23 mouse cellular contexts compared by ENCODE assay signal in genomic region chr19:32239459-32239792, GRCm38 (mm10).
DNase-seq lines count a peak whose midpoint lies in the region; ATAC-seq and TF ChIP-seq lines count a peak whose summit lies in the region.
"Had no signal": no experiment of that assay in that cellular context is flagged by ENCODE, and none has a peak within 500 bp of the region (broad histone marks: within the 10 kb centered on the region; RNA-seq: fewer than 3 reads in every experiment).

No protein-coding gene starts in this region.

- H3K4me2 ChIP-seq in liver, embryonic 16.5 days (ENCODE audit: low read depth, low read length) = peak overlapping the region; percentile 64
- H3K4me2 ChIP-seq: heart, embryonic 15.5 days; midbrain, embryonic 12.5 days; neural tube, embryonic 13.5 days had no signal

- H3K9me3 ChIP-seq in erythroblast, embryonic 14.5 days (ENCODE audit: control insufficient read depth, low read length) = no peaks in the 10 kb centered on the region
- H3K9me3 ChIP-seq in liver, embryonic 16.5 days (replicated peaks; ENCODE audit: control insufficient read depth, low read length) = no peaks in the 10 kb centered on the region
- no peaks in the 10 kb centered on the region for H3K9me3 ChIP-seq in forebrain, embryonic 10.5 days
- H3K9me3 ChIP-seq: heart, embryonic 15.5 days; limb, embryonic 10.5 days; midbrain, embryonic 12.5 days; neural tube, embryonic 13.5 days had no signal

- H3K4me1 ChIP-seq in erythroblast, embryonic 14.5 days (ENCODE audit: control insufficient read depth) = peaks cover 81% of the 10 kb centered on the region
- peaks cover 35% of the 10 kb centered on the region for H3K4me1 ChIP-seq in spleen, adult 2 months (ENCODE audit: control insufficient read depth, insufficient read depth, insufficient read length)
- H3K4me1 ChIP-seq in liver, embryonic 16.5 days (ENCODE audit: control insufficient read depth, low read depth, low read length) = peaks cover 40% of the 10 kb centered on the region
- H3K4me1 ChIP-seq in kidney, adult 2 months (ENCODE audit: control insufficient read depth, insufficient read depth, low read length) = peaks cover 13% of the 10 kb centered on the region
- H3K4me1 ChIP-seq in forebrain, embryonic 10.5 days = peaks cover 10% of the 10 kb centered on the region
- H3K4me1 ChIP-seq: midbrain, embryonic 12.5 days had no signal

- no peak for DNase-seq in spleen, adult 2 months (ENCODE audit: low read depth in 1 of 2, low spot score in 2 of 2)
- DNase-seq in spleen, postnatal 36 days (ENCODE audit: low spot score in 2 of 2) = no peak
- DNase-seq in layer of hippocampus, postnatal 25 days (ENCODE audit: extremely low spot score in 1 of 2, low spot score in 1 of 2) = no peak
- DNase-seq in kidney, adult 2 months = no peak
- DNase-seq in forebrain, embryonic 10.5 days (ENCODE audit: extremely low spot score, low spot score) = no peak
- DNase-seq: adrenal gland, adult 2 months; cerebellum, adult 9-10 months; lung, adult 18-20 months; lung, postnatal 36 days; right cerebral cortex, adult 18-20 months; thymus, postnatal 36 days had no signal

- H3K27ac ChIP-seq in spleen, adult 2 months (ENCODE audit: insufficient read depth, low read length) = peak overlapping the region; percentile 78; the same call in 1 of the 2 replicates
- H3K27ac ChIP-seq in liver, embryonic 16.5 days (ENCODE audit: low read length) = peak overlapping the region; percentile 97
- no peak overlapping the region for H3K27ac ChIP-seq in kidney, adult 2 months (ENCODE audit: insufficient read depth, low read depth, low read length)
- H3K27ac ChIP-seq in forebrain, embryonic 10.5 days = no peak overlapping the region
- H3K27ac ChIP-seq: hindbrain, postnatal 0 days; kidney, postnatal 0 days; limb, embryonic 10.5 days; midbrain, embryonic 12.5 days; neural tube, embryonic 13.5 days had no signal

- no peak for ATAC-seq in erythroblast, adult 5-6 weeks (replicated peaks; ENCODE audit: low FRiP score, poor library complexity, severe bottlenecking)
- no peak for ATAC-seq in liver, embryonic 16.5 days (ENCODE audit: low read depth)
- ATAC-seq: CD4-positive, CD25-positive, alpha-beta regulatory T cell, adult 4 months; forebrain, embryonic 16.5 days; hindbrain, postnatal 0 days; intestine, postnatal 0 days had no signal

- H3K4me3 ChIP-seq in erythroblast, embryonic 14.5 days (replicated peaks) = peak overlapping the region; percentile 77
- H3K4me3 ChIP-seq in spleen, adult 2 months (ENCODE audit: extremely low read depth, insufficient read depth, insufficient read length) = no peak overlapping the region
- peak overlapping the region; percentile 75 for H3K4me3 ChIP-seq in liver, embryonic 16.5 days (ENCODE audit: low read depth, low read length)
- H3K4me3 ChIP-seq in kidney, adult 2 months (ENCODE audit: insufficient read depth, low read depth, low read length) = no peak overlapping the region
- H3K4me3 ChIP-seq in forebrain, embryonic 10.5 days = no peak overlapping the region
- H3K4me3 ChIP-seq: heart, embryonic 15.5 days; limb, embryonic 10.5 days; midbrain, embryonic 12.5 days; neural tube, embryonic 13.5 days had no signal

- no peak for TF ChIP-seq POLR2A in spleen, adult 2 months (IDR thresholded peaks at IDR 0.05; ENCODE audit: low read depth, low read length)
- no peak for TF ChIP-seq POLR2A in kidney, adult 2 months (IDR thresholded peaks at IDR 0.05; ENCODE audit: low read depth, low read length)

- no peaks in the 10 kb centered on the region for H3K27me3 ChIP-seq in erythroblast, embryonic 14.5 days (ENCODE audit: control insufficient read depth)
- H3K27me3 ChIP-seq in spleen, adult 2 months (ENCODE audit: control insufficient read depth, insufficient read depth, low read length) = no peaks in the 10 kb centered on the region
- no peaks in the 10 kb centered on the region for H3K27me3 ChIP-seq in liver, embryonic 16.5 days (ENCODE audit: control insufficient read depth, insufficient read depth, low read depth, low read length)
- H3K27me3 ChIP-seq in kidney, adult 2 months (replicated peaks; ENCODE audit: control insufficient read depth, insufficient read depth, low read length) = no peaks in the 10 kb centered on the region
- no peaks in the 10 kb centered on the region for H3K27me3 ChIP-seq in forebrain, embryonic 10.5 days (ENCODE audit: poor library complexity, severe bottlenecking)
- H3K27me3 ChIP-seq: heart, embryonic 15.5 days; midbrain, embryonic 12.5 days; neural tube, embryonic 13.5 days had no signal

- H3K9ac ChIP-seq in liver, embryonic 16.5 days (ENCODE audit: low read depth, low read length) = peak overlapping the region; percentile 84
- H3K9ac ChIP-seq: heart, embryonic 15.5 days; midbrain, embryonic 12.5 days; neural tube, embryonic 13.5 days had no signal

- WGBS in spleen, adult 2 months = 43% methylated on average over 6 of the region's 6 CpGs
- 22% methylated on average over 6 of the region's 6 CpGs for WGBS in liver, embryonic 16.5 days (ENCODE audit: insufficient replicate concordance)
- WGBS in kidney, adult 2 months = 71% methylated on average over 6 of the region's 6 CpGs
- WGBS in forebrain, embryonic 10.5 days = 89% methylated on average over 6 of the region's 6 CpGs

- TF ChIP-seq CTCF in spleen, adult 2 months (IDR thresholded peaks at IDR 0.05; ENCODE audit: extremely low read depth, insufficient read depth, insufficient read length, insufficient replicate concordance) = no peak
- TF ChIP-seq CTCF in kidney, adult 2 months (conservative IDR thresholded peaks at IDR 0.05; ENCODE audit: insufficient read depth, insufficient read length, low read depth, low read length) = no peak

- H3K36me3 ChIP-seq in erythroblast, embryonic 14.5 days (ENCODE audit: control insufficient read depth) = peaks cover 30% of the 10 kb centered on the region
- H3K36me3 ChIP-seq in spleen, adult 2 months (ENCODE audit: control insufficient read depth, insufficient read depth, low read length) = no peaks in the 10 kb centered on the region
- no peaks in the 10 kb centered on the region for H3K36me3 ChIP-seq in liver, embryonic 16.5 days (ENCODE audit: control insufficient read depth, insufficient read depth)
- no peaks in the 10 kb centered on the region for H3K36me3 ChIP-seq in kidney, adult 2 months (ENCODE audit: control insufficient read depth, insufficient read depth, low read length)
- no peaks in the 10 kb centered on the region for H3K36me3 ChIP-seq in forebrain, embryonic 10.5 days (replicated peaks)
- H3K36me3 ChIP-seq: heart, embryonic 15.5 days; limb, embryonic 10.5 days; midbrain, embryonic 12.5 days; neural tube, embryonic 13.5 days had no signal

Comparison
In these comparisons a context has a peak if more than half of its experiments do, and no peak if none do; other contexts are left out.
1. H3K4me3 ChIP-seq: peak in erythroblast, embryonic 14.5 days (single experiment) and liver, embryonic 16.5 days (single experiment); none in spleen, adult 2 months (single experiment), kidney, adult 2 months (single experiment) and forebrain, embryonic 10.5 days (single experiment).
2. H3K27ac ChIP-seq: peak in spleen, adult 2 months (single experiment) and liver, embryonic 16.5 days (single experiment); none in kidney, adult 2 months (single experiment) and forebrain, embryonic 10.5 days (single experiment).